In the genomic region with DNA sequence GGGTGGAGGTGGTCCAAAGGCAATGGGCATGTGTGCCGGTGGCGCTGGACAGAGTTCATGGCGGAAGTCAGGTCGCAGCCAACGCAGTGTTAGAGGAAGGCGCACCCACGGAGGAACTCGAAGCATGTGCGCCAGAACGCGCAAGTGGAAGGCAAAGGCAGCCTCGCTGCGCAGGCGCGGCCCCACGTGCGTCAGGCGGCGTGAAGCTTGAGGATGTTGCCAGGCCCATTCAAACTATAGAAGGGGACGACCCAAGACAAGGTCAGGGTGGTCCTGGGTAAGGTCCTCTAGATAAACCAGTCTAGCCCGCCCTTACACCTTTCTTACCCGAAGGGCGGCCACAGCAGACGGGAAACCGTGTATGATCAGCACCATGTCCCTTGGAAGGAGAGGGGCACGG, we compare ENCODE assay signal across 25 mouse cellular contexts. TPM values are rescaled to one million over a fixed set of nuclear protein-coding genes. Genes with fewer than 3 reads are reported as not detected.
DNase-seq lines count a peak whose midpoint lies in the region; ATAC-seq and TF ChIP-seq lines count a peak whose summit lies in the region.
"Had no signal": no experiment of that assay in that cellular context is flagged by ENCODE, and none has a peak within 500 bp of the region (broad histone marks: within the 10 kb centered on the region; RNA-seq: fewer than 3 reads in every experiment).

No protein-coding gene starts in this region.

- H3K9me3 ChIP-seq in megakaryocyte, embryonic 14.5 days, result no peaks in the 10 kb centered on the region
- H3K9me3 ChIP-seq: embryonic facial prominence, embryonic 15.5 days; forebrain, embryonic 10.5 days; G1E; heart, embryonic 13.5 days; hindbrain, embryonic 13.5 days; intestine, embryonic 15.5 days had no signal

- H3K27ac ChIP-seq in cerebellum, adult 2 months (ENCODE audit: insufficient read depth, low read length), result no peak overlapping the region
- H3K27ac ChIP-seq: embryonic facial prominence, embryonic 15.5 days; forebrain, embryonic 10.5 days; gastrocnemius, adult 2 months; heart, embryonic 13.5 days; hindbrain, embryonic 13.5 days; hindbrain, postnatal 0 days; intestine, embryonic 15.5 days had no signal

- no peak for ATAC-seq in megakaryocyte, adult 5-6 weeks (ENCODE audit: poor library complexity, severe bottlenecking)
- ATAC-seq: activated CD4-positive, CD25-positive, alpha-beta regulatory T cell, adult 4 months; CD4-positive, CD25-positive, alpha-beta regulatory T cell, adult 4 months; forebrain, embryonic 14.5 days; hindbrain, postnatal 0 days; intestine, embryonic 15.5 days had no signal

- H3K27me3 ChIP-seq in cerebellum, adult 2 months (ENCODE audit: control insufficient read depth, insufficient read depth, low read length), result no peaks in the 10 kb centered on the region
- no peaks in the 10 kb centered on the region for H3K27me3 ChIP-seq in megakaryocyte, embryonic 14.5 days (replicated peaks)
- H3K27me3 ChIP-seq: embryonic facial prominence, embryonic 15.5 days; heart, embryonic 13.5 days; hindbrain, embryonic 13.5 days; intestine, embryonic 15.5 days had no signal

- DNase-seq in cerebellum, adult 11-12 months, result peak; percentile 58
- no peak for DNase-seq in cerebellum, adult 2 months
- DNase-seq in R1 (ENCODE audit: low read depth, low spot score), result peak; percentile 60
- DNase-seq in lung, postnatal 14 days, result no peak
- DNase-seq in urinary bladder, postnatal 4 days (ENCODE audit: low spot score in 2 of 2), result no peak
- DNase-seq: adrenal gland, postnatal 14 days; B cell, adult 2 months; cerebellum, postnatal 14 days; embryo, embryonic 11 days; gastrocnemius, adult 2 months; gastrocnemius, postnatal 25 days; heart, postnatal 4 days had no signal

- H3K36me3 ChIP-seq in megakaryocyte, embryonic 14.5 days (replicated peaks; ENCODE audit: low read length), result peaks cover 59% of the 10 kb centered on the region

- H3K4me1 ChIP-seq in cerebellum, adult 2 months (ENCODE audit: control insufficient read depth, insufficient read depth, low read length), result peaks cover 4% of the 10 kb centered on the region; the same call in 1 of the 2 replicates
- peaks cover 62% of the 10 kb centered on the region for H3K4me1 ChIP-seq in megakaryocyte, embryonic 14.5 days

- 93% methylated on average over 26 of the region's 26 CpGs for WGBS in cerebellum, adult 2 months

- TF ChIP-seq CTCF in cerebellum, adult 2 months (IDR thresholded peaks at IDR 0.05; ENCODE audit: borderline replicate concordance, insufficient read depth, low read depth, low read length), result no peak

- no peak overlapping the region for H3K4me3 ChIP-seq in cerebellum, adult 2 months (replicated peaks; ENCODE audit: insufficient read depth, low read depth, low read length)
- peak overlapping the region; percentile 17 for H3K4me3 ChIP-seq in megakaryocyte, embryonic 14.5 days (replicated peaks)
- H3K4me3 ChIP-seq: embryonic facial prominence, embryonic 15.5 days; erythroblast, embryonic 14.5 days; forebrain, embryonic 10.5 days; gastrocnemius, adult 2 months; heart, embryonic 13.5 days; hindbrain, embryonic 13.5 days; intestine, embryonic 15.5 days had no signal

- TF ChIP-seq POLR2A in cerebellum, adult 2 months (IDR thresholded peaks at IDR 0.05; ENCODE audit: borderline replicate concordance, insufficient read depth, low read length), result no peak

RNA-seq across cellular contexts. Expression of a gene that starts 2.8 kb away (rescaled TPM):
- polyA plus RNA-seq in cerebellum, adult 2 months (2012; rRNA removed), result 51.0 and 61.6 TPM in 2 replicates
- 185 and 696 TPM in 2 replicates for polyA plus RNA-seq in megakaryocyte, embryonic 14.5 days (2012; ENCODE audit: insufficient read depth, low replicate concordance)
- 49.8 and 60.5 TPM in 2 replicates for total RNA-seq in megakaryocyte, adult 5-6 weeks (2015)
- 106 and 161 TPM in 2 replicates for total RNA-seq in megakaryocyte, adult 5-6 weeks (2017)

RNA-seq across cellular contexts. Expression of a gene that starts 3.2 kb away (rescaled TPM):
- 39.6 and 40.3 TPM in 2 replicates for polyA plus RNA-seq in cerebellum, adult 2 months (2012; rRNA removed)
- polyA plus RNA-seq in megakaryocyte, embryonic 14.5 days (2012; ENCODE audit: insufficient read depth, low replicate concordance), result 7.3 and 9.7 TPM in 2 replicates
- 4.1 and 6.0 TPM in 2 replicates for total RNA-seq in megakaryocyte, adult 5-6 weeks (2015)
- total RNA-seq in megakaryocyte, adult 5-6 weeks (2017), result 4.7 and 5.9 TPM in 2 replicates

RNA-seq across cellular contexts. Expression of a gene that starts 15.2 kb away (rescaled TPM):
- polyA plus RNA-seq in cerebellum, adult 2 months (2012; rRNA removed), result 110 and 126 TPM in 2 replicates
- 1,070 and 1,578 TPM in 2 replicates for polyA plus RNA-seq in megakaryocyte, embryonic 14.5 days (2012; ENCODE audit: insufficient read depth, low replicate concordance)
- total RNA-seq in megakaryocyte, adult 5-6 weeks (2015), result 1,020 and 1,059 TPM in 2 replicates
- 1,317 and 1,554 TPM in 2 replicates for total RNA-seq in megakaryocyte, adult 5-6 weeks (2017)

RNA-seq across cellular contexts. Expression of a gene that starts 16.2 kb away (rescaled TPM):
- polyA plus RNA-seq in cerebellum, adult 2 months (2012; rRNA removed), result 6.4 and 10.6 TPM in 2 replicates
- 0.87 and 3.0 TPM in 2 replicates for polyA plus RNA-seq in megakaryocyte, embryonic 14.5 days (2012; ENCODE audit: insufficient read depth, low replicate concordance)
- 4.8 and 6.6 TPM in 2 replicates for total RNA-seq in megakaryocyte, adult 5-6 weeks (2015)
- total RNA-seq in megakaryocyte, adult 5-6 weeks (2017), result 6.6 and 6.9 TPM in 2 replicates
- polyA plus RNA-seq: erythroblast, embryonic 14.5 days; G1E had no signal

RNA-seq across cellular contexts. Expression of a gene that starts 43.3 kb away (rescaled TPM):
- polyA plus RNA-seq in cerebellum, adult 2 months (2012; rRNA removed), result 45.4 and 45.5 TPM in 2 replicates
- polyA plus RNA-seq in megakaryocyte, embryonic 14.5 days (2012; ENCODE audit: insufficient read depth, low replicate concordance), result 31.0 and 69.1 TPM in 2 replicates
- total RNA-seq in megakaryocyte, adult 5-6 weeks (2015), result 42.1 and 55.6 TPM in 2 replicates
- 27.3 and 35.5 TPM in 2 replicates for total RNA-seq in megakaryocyte, adult 5-6 weeks (2017)

Comparison
In these comparisons a context has a peak if more than half of its experiments do, and no peak if none do; other contexts are left out.
1. DNase-seq: peak in cerebellum, adult 11-12 months (single experiment) and R1 (single experiment); none in cerebellum, adult 2 months (0 of 2), lung, postnatal 14 days (single experiment) and urinary bladder, postnatal 4 days (0 of 2).